Mouse (Mus musculus): ENCODE measurements around the gene Ahsg. TPM values are rescaled to one million over a fixed set of nuclear protein-coding genes. Genes with fewer than 3 reads are reported as not detected.

Ahsg gene
- polyA plus RNA-seq (2014; fragmentation: Illumina TruSeq; extraction: RNeasy Lipid Tissue Mini Kit (QIAGEN cat#74804); ENCODE audit: low read depth, low replicate concordance) = 10.7 TPM

DNA sequence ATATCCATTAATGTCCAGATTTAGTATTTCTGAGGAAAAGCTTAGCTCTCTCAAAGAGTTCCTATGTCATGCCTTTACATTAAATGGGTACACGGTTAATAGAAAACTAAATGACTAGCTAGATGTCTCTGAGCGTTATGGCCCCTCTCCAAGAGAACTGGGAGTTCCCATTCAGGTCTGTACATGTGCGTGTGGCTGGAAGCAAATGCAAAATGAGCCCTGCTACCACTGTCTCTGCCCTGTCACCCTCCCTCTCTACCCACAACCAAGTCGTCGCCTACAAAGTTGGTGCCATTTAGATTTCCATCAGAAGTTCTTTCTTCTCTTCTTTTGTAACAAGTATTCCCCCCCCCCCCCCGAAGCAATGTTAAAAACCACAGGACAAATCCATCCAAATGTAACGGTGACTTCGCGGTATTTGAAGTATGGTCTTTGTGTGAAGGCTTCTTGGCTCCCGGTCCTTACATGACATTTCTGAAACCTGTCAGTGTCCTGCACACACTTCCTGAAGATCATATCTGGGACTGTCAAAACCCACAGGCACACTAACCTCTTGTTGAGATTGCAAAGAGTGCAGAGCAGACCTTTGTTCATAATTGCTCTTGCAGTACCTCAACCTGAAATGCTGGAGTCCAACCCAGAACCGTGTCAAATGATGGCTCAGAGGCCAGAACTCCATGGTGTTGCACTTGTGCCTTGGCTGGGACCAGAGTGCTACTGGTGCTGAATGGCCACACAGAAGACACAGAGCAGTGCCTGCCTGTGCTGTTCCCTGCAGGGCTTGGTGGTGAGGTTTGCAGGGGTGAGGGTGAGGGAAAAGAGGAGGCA, at the start of gene Ahsg:
Gene Ahsg, plus strand, starts transcription at position 595 of the 828 bp plus-strand sequence.

DNA sequence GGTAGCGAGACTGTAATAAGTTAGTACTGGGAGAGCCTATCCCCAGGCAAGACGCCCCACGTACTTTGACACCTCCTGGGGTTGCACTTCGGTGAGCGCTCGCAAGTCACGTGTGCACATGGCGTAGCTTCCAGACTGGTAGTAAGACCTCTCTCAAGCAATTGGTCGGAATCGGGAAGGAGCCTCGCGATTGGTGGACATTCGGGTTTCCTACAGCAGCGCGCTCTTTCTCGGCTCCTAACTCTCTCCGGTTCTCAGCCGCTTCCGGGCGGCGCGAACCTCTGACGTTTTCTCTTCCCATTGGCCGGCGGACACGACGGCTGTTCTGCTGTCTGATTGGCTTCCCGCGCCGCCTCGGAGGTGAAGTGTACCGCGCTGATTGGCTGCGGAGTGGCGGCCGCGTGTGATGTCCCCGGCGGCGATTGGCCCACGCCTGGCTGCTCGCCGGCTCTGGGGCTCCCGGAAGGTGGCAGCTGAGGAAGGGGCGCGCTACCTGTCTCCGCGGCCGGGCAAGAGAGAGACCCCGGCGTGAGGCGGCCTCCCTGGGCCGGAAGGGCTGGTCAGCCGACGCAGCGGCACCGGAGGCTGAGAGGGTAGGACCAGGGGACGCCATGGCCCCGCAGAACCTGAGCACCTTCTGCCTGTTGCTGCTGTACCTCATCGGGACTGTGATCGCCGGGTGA, 33.5 kb upstream of the Ahsg start, which contains the start of the genes Tbccd1 and Dnajb11:
Gene Tbccd1, minus strand, starts transcription at position 239 of the 683 bp plus-strand sequence.
Gene Dnajb11, plus strand, starts transcription at position 415 of the 683 bp plus-strand sequence.

DNA sequence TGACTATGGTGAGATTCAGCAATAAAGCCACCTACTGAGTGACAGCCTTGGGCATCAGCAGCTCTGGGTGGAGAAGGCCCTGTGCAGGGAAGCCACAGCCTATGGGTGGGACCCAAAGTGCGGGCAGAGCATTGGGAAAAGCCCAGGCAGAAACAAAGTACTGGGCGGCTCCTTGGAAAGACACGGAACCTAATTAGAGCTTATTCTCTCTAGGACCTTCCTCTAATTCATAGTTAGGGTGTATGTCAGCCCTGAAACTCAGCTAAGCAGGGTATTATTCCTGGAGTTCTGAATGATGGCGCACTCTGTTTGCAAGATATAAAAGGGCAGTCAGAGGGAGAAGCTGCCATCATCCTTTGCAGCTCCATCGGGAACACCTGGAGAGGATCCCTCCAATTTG, 27.0 kb downstream of the Ahsg start, which contains the start of gene Fetub:
Gene Fetub, plus strand, starts transcription at position 301 of the 400 bp plus-strand sequence.

Other genes starting within 250 kb of the Ahsg start
- gene Dgkg, start 234.1 kb upstream of the Ahsg start, polyA plus RNA-seq (2014; fragmentation: Illumina TruSeq; extraction: RNeasy Lipid Tissue Mini Kit (QIAGEN cat#74804); ENCODE audit: low read depth, low replicate concordance) = 1.4 TPM
- not detected for gene Crygs, start 79.7 kb upstream of the Ahsg start, polyA plus RNA-seq (2014; fragmentation: Illumina TruSeq; extraction: RNeasy Lipid Tissue Mini Kit (QIAGEN cat#74804); ENCODE audit: low read depth, low replicate concordance)
- 17.6 TPM for gene Tbccd1, start 33.6 kb upstream of the Ahsg start, polyA plus RNA-seq (2014; fragmentation: Illumina TruSeq; extraction: RNeasy Lipid Tissue Mini Kit (QIAGEN cat#74804); ENCODE audit: low read depth, low replicate concordance)
- 54.2 TPM for gene Dnajb11, start 33.4 kb upstream of the Ahsg start, polyA plus RNA-seq (2014; fragmentation: Illumina TruSeq; extraction: RNeasy Lipid Tissue Mini Kit (QIAGEN cat#74804); ENCODE audit: low read depth, low replicate concordance)
- 34.1 TPM for gene Fetub, start 27.1 kb downstream of the Ahsg start, polyA plus RNA-seq (2014; fragmentation: Illumina TruSeq; extraction: RNeasy Lipid Tissue Mini Kit (QIAGEN cat#74804); ENCODE audit: low read depth, low replicate concordance)
- not detected for gene Hrg, start 59.8 kb downstream of the Ahsg start, polyA plus RNA-seq (2014; fragmentation: Illumina TruSeq; extraction: RNeasy Lipid Tissue Mini Kit (QIAGEN cat#74804); ENCODE audit: low read depth, low replicate concordance)
- 7.7 TPM for gene Kng2, start 138.2 kb downstream of the Ahsg start, polyA plus RNA-seq (2014; fragmentation: Illumina TruSeq; extraction: RNeasy Lipid Tissue Mini Kit (QIAGEN cat#74804); ENCODE audit: low read depth, low replicate concordance)
- not detected for gene Kng1, start 166.6 kb downstream of the Ahsg start, polyA plus RNA-seq (2014; fragmentation: Illumina TruSeq; extraction: RNeasy Lipid Tissue Mini Kit (QIAGEN cat#74804); ENCODE audit: low read depth, low replicate concordance)
- 1,932 TPM for gene Eif4a2, start 216.2 kb downstream of the Ahsg start, polyA plus RNA-seq (2014; fragmentation: Illumina TruSeq; extraction: RNeasy Lipid Tissue Mini Kit (QIAGEN cat#74804); ENCODE audit: low read depth, low replicate concordance)
- 17.7 TPM for gene Rfc4, start 236.5 kb downstream of the Ahsg start, polyA plus RNA-seq (2014; fragmentation: Illumina TruSeq; extraction: RNeasy Lipid Tissue Mini Kit (QIAGEN cat#74804); ENCODE audit: low read depth, low replicate concordance)